Mouse (Mus musculus): ENCODE data around the gene Gna15. TPM values are rescaled to one million over a fixed set of nuclear protein-coding genes. Genes with fewer than 3 reads are reported as not detected.

Gene Gna15
- polyA plus RNA-seq, 1 experiment from 2014 or later, result 0.84 TPM

DNA sequence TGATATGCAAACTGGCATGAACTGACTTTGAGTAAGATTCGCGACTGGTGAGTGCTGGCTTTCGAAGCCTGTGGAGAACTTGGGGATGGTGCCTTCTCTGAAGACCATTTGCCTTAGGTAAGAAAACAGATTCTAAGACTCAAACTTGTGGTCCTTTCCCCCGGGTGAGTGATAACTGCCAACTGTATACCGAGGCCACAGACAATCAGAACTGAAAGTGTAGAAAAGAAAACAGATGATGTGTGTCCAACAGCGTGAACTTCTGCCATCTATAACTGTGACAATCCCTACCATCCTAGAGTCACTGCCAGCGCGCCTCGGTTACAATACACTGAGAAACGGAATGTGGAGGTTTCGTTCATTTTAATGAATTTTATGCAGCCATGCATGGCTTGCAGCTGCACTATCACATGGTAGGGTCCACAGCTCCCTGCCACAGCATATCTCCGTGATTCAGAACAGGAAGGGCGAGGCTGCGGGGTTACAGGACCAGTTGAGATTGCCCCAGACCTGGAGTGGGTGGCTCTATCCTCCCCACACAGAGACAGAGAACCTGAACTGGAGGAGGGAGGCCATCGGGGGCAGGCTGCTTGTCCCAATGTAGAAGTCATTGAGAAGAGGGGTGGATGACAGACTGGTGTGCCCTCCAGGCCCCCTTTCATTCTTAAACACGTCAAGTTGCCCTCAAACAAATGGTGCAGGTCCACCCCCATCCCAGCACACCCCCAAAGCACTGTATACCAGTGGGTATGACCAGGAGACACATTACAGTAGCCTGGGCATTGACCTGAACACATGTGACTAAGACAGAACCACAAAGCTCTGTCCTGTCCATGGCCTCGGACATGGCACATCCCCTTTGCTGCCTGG, 26.4 kb downstream of the Gna15 start:
- H3K9me3 ChIP-seq (ENCODE audit: control insufficient read depth, low read length), result no peaks in the 10 kb centered on the region
- peaks cover 18% of the 10 kb centered on the region for H3K4me1 ChIP-seq (replicated peaks; ENCODE audit: control insufficient read depth, insufficient read depth, low read length)
- H3K4me2 ChIP-seq (ENCODE audit: low read length), result peak overlapping the region; percentile 55
- no peak for DNase-seq (ENCODE audit: low spot score)
- H3K9ac ChIP-seq (ENCODE audit: low read length), result no peak overlapping the region
- no peaks in the 10 kb centered on the region for H3K27me3 ChIP-seq (replicated peaks; ENCODE audit: control insufficient read depth, insufficient read depth, low read length)
- no peak overlapping the region for H3K27ac ChIP-seq (ENCODE audit: low read depth)
- no peak overlapping the region for H3K4me3 ChIP-seq (ENCODE audit: low read depth, low read length)
- peaks cover 6% of the 10 kb centered on the region for H3K36me3 ChIP-seq (ENCODE audit: control insufficient read depth, insufficient read depth, low read length)
- ATAC-seq (replicated peaks; ENCODE audit: low FRiP score, low TSS enrichment, low read depth), result no peak
- 85% methylated on average over 17 of the region's 17 CpGs for WGBS

DNA sequence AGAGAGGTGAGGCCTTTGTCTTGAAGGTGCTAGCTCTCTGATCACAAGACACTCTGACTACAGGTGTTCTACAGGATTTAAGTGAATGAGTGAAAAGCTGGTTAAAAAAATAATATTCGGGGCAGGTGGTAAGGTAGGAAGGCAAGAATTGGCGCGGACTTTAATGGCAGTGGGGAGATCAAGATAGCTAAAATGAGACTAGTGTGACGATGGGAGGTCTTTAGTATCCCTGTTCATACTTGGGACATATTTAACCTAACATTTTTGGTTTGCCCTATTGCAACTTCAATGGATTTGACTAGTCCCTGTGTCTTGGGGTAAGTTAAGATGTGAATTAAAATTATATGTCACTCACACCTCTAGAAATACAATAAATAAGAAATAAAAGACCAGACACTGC, 27.1 kb downstream of the Gna15 start:
- ATAC-seq (replicated peaks; ENCODE audit: low FRiP score, low TSS enrichment, low read depth) (no peak; the same call in 1 of the 2 replicates), DNase-seq (ENCODE audit: low spot score) (no peak)
- Histone ChIP-seq H3K4me2 (ENCODE audit: low read length) (peak overlapping the region; percentile 55), H3K4me3 (ENCODE audit: low read depth, low read length) (peak overlapping the region; percentile 80), H3K36me3 (ENCODE audit: control insufficient read depth, insufficient read depth, low read length) (peaks cover 13% of the 10 kb centered on the region), H3K9me3 (ENCODE audit: control insufficient read depth, low read length) (no peaks in the 10 kb centered on the region), H3K4me1 (replicated peaks; ENCODE audit: control insufficient read depth, insufficient read depth, low read length) (peaks cover 18% of the 10 kb centered on the region), H3K9ac (ENCODE audit: low read length) (peak overlapping the region; percentile 82), H3K27ac (ENCODE audit: low read depth) (no peak overlapping the region), H3K27me3 (replicated peaks; ENCODE audit: control insufficient read depth, insufficient read depth, low read length) (no peaks in the 10 kb centered on the region)
- WGBS, result 38% methylated on average over 4 of the region's 4 CpGs

DNA sequence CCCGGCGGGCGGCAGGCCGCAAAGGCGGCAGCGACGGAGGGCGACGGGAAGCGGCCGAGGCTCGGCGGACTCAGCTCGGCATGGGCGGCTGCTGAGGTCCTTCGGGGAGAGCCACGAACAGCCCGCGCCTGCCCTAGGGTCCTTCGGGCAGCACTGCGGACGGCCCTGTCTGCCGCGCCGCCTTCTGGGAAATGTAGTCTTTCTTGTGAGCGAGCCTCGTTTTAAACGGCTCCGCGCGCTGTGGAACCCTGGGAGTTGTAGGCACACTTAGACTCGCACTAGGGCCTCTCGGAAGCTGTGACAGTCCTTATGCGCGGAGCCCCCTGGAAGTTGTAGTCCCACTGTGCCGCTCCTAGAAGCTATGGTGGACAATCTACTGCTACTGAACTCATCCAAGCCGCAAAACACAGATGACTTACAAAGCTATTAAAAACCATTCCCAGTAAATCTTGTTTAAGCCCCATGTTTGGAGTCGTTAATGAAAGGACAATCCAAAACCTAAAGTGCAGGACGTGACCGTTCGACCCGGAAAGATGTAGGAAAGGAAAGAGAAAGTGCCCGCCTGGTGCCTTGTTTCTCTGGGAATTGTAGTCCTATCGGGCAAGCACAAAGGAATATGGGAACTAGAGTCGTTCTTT, 27.6 kb downstream of the Gna15 start, which contains the start of gene Ncln:
Gene Ncln, minus strand, starts transcription at position 129 of the 638 bp plus-strand sequence.
- H3K4me3 ChIP-seq (ENCODE audit: low read depth, low read length), result peak within 1 kb of the TSS; percentile 80
- H3K4me1 ChIP-seq (replicated peaks; ENCODE audit: control insufficient read depth, insufficient read depth, low read length), result peaks cover 18% of the 10 kb centered on the region
- WGBS, result under 1% methylated on average over 45 of the region's 45 CpGs
- DNase-seq (ENCODE audit: low spot score), result peak; percentile 99
- no peaks in the 10 kb centered on the region for H3K9me3 ChIP-seq (ENCODE audit: control insufficient read depth, low read length)
- H3K4me2 ChIP-seq (ENCODE audit: low read length), result peak within 1 kb of the TSS; percentile 97
- peak within 1 kb of the TSS; percentile 39; the same call in 1 of the 2 replicates for H3K27ac ChIP-seq (ENCODE audit: low read depth)
- H3K36me3 ChIP-seq (ENCODE audit: control insufficient read depth, insufficient read depth, low read length), result peaks cover 19% of the 10 kb centered on the region
- H3K27me3 ChIP-seq (replicated peaks; ENCODE audit: control insufficient read depth, insufficient read depth, low read length), result no peaks in the 10 kb centered on the region
- peak within 1 kb of the TSS; percentile 82 for H3K9ac ChIP-seq (ENCODE audit: low read length)
- peak; percentile 95 for ATAC-seq (replicated peaks; ENCODE audit: low FRiP score, low TSS enrichment, low read depth)

DNA sequence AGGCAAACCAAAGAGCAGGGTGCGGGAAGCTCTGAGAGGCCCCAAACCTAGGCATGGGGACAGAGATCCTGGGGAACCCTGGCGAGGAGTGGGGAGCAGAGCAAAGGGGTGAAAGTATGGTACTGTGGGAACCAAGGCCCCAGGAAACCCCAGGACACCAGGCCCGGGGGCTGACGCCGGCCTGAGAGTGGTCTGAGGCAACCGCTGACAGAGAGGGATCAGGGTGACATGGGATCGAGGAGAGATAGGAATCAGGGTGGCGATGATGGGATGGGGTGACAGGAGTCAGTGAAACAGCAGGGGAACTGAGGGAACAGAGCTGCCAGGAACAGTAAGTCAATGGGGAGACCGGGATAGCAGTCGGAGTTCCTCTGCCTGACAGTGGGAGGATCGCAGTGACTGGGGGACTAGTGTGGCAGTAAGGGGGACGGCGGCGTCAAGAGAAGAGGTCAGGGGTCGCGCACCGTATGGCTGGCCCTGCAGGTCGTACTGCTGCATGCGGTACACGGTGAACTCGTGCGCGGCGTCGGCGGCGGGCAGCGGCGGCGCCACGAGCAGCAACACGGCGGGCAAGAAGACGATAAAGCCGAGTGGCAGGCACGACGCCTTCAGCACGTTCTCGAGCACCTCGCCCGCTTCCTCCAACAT, 28.3 kb downstream of the Gna15 start:
- H3K9ac ChIP-seq (ENCODE audit: low read length), result peak overlapping the region; percentile 82
- peaks cover 25% of the 10 kb centered on the region for H3K36me3 ChIP-seq (ENCODE audit: control insufficient read depth, insufficient read depth, low read length)
- H3K4me1 ChIP-seq (replicated peaks; ENCODE audit: control insufficient read depth, insufficient read depth, low read length), result peaks cover 18% of the 10 kb centered on the region
- H3K4me2 ChIP-seq (ENCODE audit: low read length), result peak overlapping the region; percentile 97
- H3K27me3 ChIP-seq (replicated peaks; ENCODE audit: control insufficient read depth, insufficient read depth, low read length), result no peaks in the 10 kb centered on the region
- ATAC-seq (replicated peaks; ENCODE audit: low FRiP score, low TSS enrichment, low read depth) (peak; percentile 44), DNase-seq (ENCODE audit: low spot score) (no peak)
- no peaks in the 10 kb centered on the region for H3K9me3 ChIP-seq (ENCODE audit: control insufficient read depth, low read length)
- H3K4me3 ChIP-seq (ENCODE audit: low read depth, low read length), result peak overlapping the region; percentile 80
- WGBS, result 2% methylated on average over 40 of the region's 41 CpGs
- H3K27ac ChIP-seq (ENCODE audit: low read depth), result no peak overlapping the region

DNA sequence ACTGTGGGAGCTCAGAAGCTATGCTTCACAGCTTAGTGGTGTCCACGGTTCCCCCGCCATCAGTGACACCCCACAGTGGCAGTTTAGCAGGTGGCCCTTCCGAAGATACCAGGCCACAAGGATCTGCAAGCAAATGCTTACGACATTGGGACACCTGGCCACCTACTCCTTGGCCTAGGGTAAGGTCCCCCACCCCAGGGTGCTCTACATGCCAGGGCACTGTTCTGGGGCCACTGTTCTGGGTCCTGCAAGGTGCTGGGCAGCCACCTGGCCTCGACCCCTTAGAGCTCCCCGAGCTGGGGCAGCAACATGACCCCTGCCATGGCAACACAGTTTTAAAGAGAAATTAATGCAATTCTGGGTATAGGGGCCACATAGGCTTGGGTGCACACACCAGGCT, 28.9 kb downstream of the Gna15 start:
- Histone ChIP-seq H3K27me3 (replicated peaks; ENCODE audit: control insufficient read depth, insufficient read depth, low read length) (no peaks in the 10 kb centered on the region), H3K4me2 (ENCODE audit: low read length) (peak overlapping the region; percentile 97), H3K36me3 (ENCODE audit: control insufficient read depth, insufficient read depth, low read length) (peaks cover 31% of the 10 kb centered on the region), H3K9me3 (ENCODE audit: control insufficient read depth, low read length) (no peaks in the 10 kb centered on the region), H3K4me1 (replicated peaks; ENCODE audit: control insufficient read depth, insufficient read depth, low read length) (peaks cover 18% of the 10 kb centered on the region), H3K9ac (ENCODE audit: low read length) (peak overlapping the region; percentile 82), H3K27ac (ENCODE audit: low read depth) (no peak overlapping the region), H3K4me3 (ENCODE audit: low read depth, low read length) (peak overlapping the region; percentile 80)
- no peak for ATAC-seq (replicated peaks; ENCODE audit: low FRiP score, low TSS enrichment, low read depth)
- WGBS, result 74% methylated on average over 6 of the region's 6 CpGs
- no peak for DNase-seq (ENCODE audit: low spot score)

DNA sequence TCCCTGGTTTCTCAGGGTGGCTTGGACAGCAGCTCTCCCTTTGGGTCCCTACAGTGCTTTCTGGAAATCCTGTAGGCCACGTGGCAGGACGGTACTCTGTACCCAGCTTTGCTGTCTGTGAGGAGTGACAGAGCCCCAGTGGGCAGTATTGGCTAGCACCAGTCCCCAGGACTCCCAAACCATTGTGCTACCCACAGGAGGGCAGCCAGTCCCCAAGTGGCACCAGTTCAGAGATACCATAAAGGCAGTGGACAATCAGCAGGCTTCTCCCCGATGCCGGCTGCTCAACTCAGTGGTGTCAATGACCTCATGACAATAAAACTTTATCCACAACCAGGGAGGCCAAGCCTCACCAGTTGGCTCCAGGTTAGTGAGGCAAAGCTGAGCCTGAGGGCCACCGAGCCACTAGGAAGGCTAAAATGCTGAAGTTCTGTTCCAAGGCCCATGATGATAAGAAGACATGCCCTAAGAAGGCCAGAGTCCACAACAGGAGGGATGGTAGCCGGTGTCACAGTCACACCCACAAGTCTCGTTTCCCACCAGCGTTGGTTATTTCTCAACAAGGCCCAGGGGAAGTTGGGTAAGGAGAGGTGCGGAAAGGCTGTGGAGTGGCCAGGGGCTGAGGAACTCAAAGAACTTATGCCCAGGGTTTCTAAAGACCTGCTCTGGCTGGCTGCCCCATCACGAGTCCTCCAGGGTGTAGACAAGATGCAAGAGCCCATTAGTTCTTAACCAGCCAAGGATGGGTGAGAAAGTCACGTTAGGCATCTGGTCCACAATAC, 29.6 kb downstream of the Gna15 start:
- ATAC-seq (replicated peaks; ENCODE audit: low FRiP score, low TSS enrichment, low read depth) (no peak), DNase-seq (ENCODE audit: low spot score) (no peak)
- Histone ChIP-seq H3K4me2 (ENCODE audit: low read length) (peak overlapping the region; percentile 97), H3K27ac (ENCODE audit: low read depth) (no peak overlapping the region), H3K9ac (ENCODE audit: low read length) (peak overlapping the region; percentile 82; the same call in 1 of the 2 replicates), H3K27me3 (replicated peaks; ENCODE audit: control insufficient read depth, insufficient read depth, low read length) (no peaks in the 10 kb centered on the region), H3K4me3 (ENCODE audit: low read depth, low read length) (no peak overlapping the region), H3K4me1 (replicated peaks; ENCODE audit: control insufficient read depth, insufficient read depth, low read length) (peaks cover 18% of the 10 kb centered on the region), H3K9me3 (ENCODE audit: control insufficient read depth, low read length) (no peaks in the 10 kb centered on the region), H3K36me3 (ENCODE audit: control insufficient read depth, insufficient read depth, low read length) (peaks cover 38% of the 10 kb centered on the region)
- 87% methylated on average over 11 of the region's 11 CpGs for WGBS

DNA sequence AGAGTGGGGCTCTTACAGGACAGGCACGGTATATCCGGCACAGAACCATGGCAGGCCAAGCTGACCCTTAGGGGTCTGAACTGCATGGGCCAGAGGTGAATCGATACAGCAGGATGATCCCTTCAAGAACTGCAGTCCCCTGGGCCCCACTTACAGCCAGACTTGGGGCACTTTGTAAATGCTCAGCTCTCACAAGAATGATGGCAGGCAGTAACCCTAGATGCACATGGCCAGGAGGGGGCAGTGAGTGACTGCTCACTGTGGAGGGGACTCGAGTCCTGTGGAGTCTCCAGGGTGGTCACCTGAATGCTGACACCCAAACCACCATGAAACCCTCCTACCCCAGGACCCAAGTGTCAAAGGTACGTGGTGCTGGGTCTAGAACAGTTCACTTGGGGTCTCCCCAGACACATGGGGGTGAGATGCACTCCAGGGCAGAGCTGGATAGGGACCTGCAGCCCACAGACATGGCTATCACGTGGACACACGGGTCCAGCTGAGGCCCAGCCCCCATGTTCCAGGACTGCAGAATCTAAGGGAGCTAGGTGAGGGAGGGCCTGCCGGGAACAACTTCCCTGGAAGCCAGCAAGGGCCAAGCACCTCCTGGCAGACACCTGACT, 30.3 kb downstream of the Gna15 start:
- DNase-seq (ENCODE audit: low spot score), result no peak
- H3K4me2 ChIP-seq (ENCODE audit: low read length), result no peak overlapping the region
- no peak overlapping the region for H3K4me3 ChIP-seq (ENCODE audit: low read depth, low read length)
- 86% methylated on average over 8 of the region's 8 CpGs for WGBS
- no peak for ATAC-seq (replicated peaks; ENCODE audit: low FRiP score, low TSS enrichment, low read depth)
- H3K36me3 ChIP-seq (ENCODE audit: control insufficient read depth, insufficient read depth, low read length), result peaks cover 45% of the 10 kb centered on the region
- H3K27me3 ChIP-seq (replicated peaks; ENCODE audit: control insufficient read depth, insufficient read depth, low read length), result no peaks in the 10 kb centered on the region
- H3K9ac ChIP-seq (ENCODE audit: low read length), result no peak overlapping the region
- peaks cover 18% of the 10 kb centered on the region for H3K4me1 ChIP-seq (replicated peaks; ENCODE audit: control insufficient read depth, insufficient read depth, low read length)
- H3K9me3 ChIP-seq (ENCODE audit: control insufficient read depth, low read length), result no peaks in the 10 kb centered on the region
- H3K27ac ChIP-seq (ENCODE audit: low read depth), result no peak overlapping the region
